Mouse (Mus musculus): ENCODE measurements around the gene Ifrd1.
A peak's percentile ranks its signal among the peaks of the same experiment; 100 is the strongest.

Ifrd1 gene

DNA sequence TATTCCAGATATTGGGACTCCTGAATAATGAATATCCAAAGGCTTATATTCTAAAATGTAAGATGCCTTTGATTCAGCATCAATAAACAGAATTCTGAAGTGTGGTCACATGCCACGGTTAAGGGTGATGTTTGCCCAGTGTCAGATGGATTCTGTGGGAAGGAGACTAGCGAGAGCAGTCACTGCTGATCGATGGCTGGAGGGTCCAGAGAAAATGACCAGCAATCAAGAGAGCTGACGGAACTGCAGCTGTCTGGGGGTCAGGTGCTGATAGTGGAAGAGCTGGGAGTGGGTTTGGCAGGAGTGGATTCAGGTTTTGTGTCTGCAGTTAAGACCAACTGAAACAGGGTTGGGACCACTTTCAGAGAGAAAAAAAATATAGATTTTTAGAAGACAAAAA is 5.1 kb downstream of the Ifrd1 start:
- DNase-seq (ENCODE audit: low spot score in 2 of 2) = no peak

DNA sequence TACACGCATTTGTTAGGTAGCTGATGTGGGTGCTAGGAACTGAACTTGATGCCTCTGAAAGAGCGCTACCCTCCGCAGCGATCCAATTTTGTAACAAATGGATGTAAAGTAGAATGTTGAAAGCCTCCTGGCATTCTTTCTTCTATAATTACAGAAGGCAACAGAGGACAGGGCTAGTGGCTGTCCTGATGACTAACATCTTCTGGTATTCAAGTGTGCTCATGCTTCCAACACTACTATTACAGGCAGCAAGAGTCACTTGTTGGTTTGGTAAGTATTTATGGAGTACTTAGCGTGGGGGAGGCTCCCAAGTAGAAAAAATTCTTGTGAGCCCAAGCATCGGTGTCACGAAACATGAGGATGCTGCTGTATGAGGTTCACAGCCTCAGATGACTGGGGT is 9.1 kb downstream of the Ifrd1 start:
- no peak for DNase-seq (ENCODE audit: low spot score in 2 of 2)

DNA sequence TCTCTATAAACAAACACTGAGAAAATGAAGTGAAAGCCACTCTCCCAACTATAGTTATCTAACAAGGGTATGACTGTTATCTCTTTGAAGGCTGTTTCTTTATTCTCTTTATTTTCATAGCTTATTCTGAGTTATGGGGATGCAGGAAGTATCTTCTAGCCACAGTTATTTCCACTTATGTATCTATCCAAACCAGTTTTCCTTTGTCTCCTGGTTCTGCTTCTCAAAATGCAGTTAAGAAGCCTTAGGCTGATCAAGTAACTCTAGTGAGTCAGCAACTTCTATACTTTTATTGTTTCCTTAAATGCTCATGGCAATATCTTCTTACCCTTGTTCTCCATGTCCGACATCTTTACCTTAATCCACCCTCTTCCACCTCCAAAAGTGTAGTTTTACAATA is 16.1 kb downstream of the Ifrd1 start:
- no peak for DNase-seq (ENCODE audit: low spot score in 2 of 2)

DNA sequence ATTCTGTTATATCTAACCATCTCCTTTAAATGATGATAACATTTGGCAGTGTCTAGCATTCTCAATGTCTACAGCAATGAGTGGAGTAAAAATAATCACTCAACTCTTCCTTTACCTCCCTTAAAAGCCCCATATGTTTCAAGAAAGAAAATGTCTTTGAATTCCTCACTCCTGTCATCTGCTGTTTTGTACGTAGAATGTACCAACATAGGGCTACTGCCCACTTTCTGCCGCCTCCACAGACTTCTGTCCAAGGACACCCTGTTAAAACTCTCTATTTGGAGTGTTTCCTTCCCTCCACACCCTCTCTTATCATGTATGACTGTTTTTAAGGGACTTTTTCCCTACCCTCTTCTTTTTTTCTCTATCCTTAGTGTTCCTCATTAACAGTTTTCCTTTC is 16.7 kb downstream of the Ifrd1 start:
- DNase-seq (ENCODE audit: low spot score in 2 of 2) = no peak

DNA sequence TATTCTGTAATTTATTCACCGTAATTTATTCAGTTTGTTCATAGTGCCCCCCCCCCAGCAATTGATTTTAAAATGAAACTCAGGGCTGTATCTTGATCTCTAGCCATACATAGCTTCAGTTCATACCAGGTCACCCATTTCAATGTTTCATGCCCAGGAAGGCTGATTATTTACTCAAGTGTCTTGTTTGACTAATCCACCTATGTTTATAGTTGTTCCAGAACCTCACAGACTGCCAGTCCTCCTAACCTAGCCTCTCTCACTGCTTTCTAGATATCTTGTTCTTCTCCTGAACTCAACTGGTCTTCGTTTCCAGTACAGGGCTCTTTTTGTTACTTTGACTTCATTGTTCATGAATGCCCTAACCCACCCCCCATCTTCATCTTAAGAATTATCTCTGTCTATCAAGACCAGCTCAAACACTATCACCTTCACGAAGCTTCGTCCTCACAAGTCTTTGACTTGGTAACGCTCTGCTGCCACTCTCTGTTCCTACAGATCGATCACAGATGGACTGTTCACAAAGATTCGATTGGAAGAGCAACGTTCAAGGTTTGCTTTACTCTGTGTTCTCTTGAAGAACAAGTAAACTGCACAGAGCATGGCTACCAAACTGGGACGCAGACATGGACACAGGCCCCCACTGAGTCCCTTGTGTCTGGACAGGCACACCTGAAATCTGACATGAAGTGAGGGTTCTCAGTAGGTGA is 24.0 kb downstream of the Ifrd1 start:
- DNase-seq (ENCODE audit: low spot score in 2 of 2) = no peak

DNA sequence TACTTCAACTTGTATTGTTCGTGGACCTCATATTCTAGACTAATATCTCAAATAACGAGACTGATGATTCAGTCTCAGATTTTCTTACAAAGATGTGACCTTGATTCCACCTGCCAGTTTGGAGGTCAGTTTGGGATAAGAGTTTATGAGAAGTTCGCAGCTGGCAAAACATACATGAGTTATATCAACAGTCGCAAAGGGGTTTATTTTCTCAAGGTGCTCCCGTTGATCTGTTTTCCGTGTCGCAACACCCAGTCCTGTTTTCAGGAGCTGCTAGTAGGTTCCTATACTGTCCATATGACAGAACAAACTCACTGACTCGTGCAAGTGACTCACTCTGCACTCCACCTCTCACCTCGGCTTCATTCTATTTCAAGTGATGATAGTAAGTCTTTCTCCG is 24.6 kb downstream of the Ifrd1 start:
- no peak for DNase-seq (ENCODE audit: low spot score in 2 of 2)

DNA sequence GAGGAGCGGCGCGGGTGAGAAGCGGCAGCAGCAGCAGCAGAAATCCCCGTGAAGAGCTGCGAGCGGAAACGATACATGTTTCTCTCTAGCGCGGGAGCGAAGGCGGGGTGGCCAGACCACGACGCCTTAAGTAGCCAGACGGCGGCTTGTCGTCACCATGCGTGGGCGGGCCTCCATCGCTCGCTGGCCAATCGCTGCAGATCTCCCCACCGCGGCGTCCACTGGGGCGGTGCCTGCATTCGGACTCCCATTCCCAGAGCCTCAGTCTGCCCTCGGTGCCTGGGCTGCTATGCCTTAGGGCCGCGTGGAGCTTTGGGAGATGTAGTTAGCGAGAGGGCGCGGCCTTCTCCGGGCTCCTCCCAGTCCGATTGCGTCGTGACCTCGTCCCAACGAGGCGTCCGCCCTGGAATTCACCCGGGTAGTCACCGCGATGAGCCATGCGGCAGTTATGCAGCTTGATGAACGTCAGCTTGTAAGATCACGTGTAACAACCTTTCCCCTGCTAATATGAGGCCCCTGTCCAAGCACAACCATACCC is 25.2 kb downstream of the Ifrd1 start:
- DNase-seq (ENCODE audit: low spot score in 2 of 2) = peak; percentile 98 to 99

DNA sequence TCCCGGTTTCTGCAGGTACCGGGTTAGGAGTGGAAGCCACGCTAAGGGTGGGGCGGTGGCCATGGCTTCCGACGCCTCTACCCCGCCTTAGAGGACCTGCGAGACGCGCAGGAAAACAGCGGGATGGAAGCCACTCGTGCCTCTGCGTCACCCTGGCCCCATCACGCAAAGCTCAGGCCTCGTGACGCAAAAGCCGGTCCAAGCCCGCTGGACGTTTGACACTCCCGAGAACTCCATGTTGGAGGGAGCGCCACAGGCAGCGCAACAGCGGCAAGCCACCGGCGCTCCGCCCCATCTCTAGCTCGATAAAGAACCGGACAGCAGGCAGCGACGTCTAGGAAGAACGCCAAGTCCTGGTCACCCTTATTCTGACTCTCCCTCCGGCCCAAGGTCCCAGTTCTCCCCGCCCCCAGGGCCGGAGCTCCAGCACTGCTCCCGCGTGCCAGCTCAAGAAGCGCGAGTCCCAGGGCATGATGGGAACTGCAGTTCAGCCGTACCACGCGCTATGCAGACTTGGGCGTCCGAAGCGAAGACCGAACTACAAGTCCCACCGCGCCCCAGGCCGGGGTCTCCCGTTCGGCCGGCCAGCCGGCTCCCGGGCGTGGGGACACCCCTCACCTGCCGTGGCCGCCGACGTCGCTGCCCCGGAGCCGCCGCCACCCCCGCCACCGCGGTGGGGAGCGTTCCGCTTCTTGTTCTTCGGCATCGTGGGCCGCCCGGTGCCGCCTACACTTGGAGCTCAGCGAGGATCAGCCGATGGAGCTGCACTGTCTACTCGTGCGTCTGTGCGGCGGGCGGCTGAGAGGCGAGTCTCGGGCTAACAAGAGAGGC is 25.8 kb downstream of the Ifrd1 start:
- DNase-seq (ENCODE audit: low spot score in 2 of 2) = peak; percentile 83 to 93

DNA sequence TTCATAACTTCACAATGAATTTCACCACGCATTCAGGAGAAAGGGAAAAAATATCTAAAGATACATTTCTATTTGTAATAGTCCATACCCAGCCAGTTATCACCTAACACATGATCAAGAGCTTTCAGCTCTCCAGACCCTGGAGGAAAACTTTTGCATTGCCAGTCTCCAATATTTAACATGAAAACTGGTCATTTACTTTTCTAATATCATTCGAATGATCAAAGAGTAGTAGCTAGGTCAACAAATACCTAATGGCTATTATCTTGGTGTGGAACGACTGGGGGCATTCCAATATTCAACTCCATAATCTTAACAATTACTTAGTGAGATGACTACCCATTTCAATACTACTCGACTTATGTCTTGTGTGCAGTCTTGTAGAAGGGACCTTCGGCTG is 26.7 kb downstream of the Ifrd1 start:
- no peak for DNase-seq (ENCODE audit: low spot score in 2 of 2)

DNA sequence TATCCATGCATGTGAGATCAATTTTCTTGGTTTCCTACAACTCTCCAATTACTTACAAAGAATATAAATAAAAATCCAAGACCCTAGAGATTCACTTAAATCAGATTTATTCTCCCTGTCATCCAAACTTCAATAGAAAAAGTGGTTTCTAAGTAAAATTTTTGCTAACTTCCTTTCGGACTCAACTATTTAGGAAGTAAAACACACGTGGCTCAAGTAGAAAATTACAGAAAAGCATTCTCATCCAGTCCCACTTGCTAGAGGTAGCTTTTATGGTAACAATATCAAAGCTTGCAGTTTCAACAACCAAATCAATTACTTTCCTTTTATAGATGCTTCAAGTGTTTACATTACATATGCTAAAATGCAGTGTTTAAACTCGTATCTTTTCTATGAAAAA is 27.4 kb downstream of the Ifrd1 start:
- no peak for DNase-seq (ENCODE audit: low spot score in 2 of 2)

DNA sequence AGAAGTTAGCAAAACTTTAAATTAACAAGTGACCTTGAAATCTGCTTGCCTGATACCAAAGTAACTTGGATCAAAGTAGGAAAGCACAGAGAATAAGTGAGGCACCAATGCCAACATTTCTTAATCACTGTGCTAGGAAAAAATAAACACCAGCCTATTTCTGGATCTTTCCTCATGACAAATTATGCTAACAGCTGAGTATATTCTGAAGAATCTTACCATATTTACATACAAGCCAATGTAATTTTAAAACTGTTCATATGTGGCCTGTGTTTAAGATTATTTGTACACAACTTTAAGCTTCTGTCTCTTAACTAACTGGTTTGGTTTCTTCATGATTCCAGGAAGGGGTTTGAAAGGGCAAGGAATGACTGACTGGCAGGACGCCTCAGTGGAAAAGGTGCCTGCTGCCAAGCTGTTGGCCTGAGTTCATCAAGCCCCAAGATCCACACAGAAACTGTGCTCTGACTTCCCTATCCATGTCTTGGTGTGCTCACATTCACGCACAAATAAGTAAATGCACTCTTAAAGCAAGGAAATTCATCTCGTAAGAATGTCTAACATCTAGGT is 28.2 kb downstream of the Ifrd1 start:
- DNase-seq (ENCODE audit: low spot score in 2 of 2) = peak in 1 of 2 experiments; percentile 9

DNA sequence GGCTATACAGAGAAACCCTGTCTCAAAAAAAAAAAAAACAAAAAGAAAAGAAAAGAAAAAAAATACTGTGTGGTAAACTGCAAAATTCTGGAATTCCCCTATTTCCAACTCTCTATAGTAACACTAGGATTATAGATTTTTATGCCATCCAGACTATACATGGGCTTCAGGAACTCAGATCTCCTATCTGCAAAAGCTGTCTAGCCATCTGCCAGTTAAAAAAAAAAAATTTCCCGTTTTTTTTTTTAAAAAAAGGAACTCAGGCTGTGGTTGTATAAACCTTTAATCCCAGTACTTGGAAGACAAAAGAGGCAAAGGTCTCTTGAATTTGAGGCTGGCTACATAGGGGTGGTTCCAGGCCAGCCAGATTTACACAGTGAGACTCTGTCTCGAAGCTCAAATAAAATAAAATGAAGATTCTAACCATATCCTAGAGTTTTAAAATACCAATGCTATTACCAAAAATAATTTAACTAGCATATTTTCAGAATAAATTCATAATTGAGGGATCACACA is 29.8 kb downstream of the Ifrd1 start:
- DNase-seq (ENCODE audit: low spot score in 2 of 2) = no peak

DNA sequence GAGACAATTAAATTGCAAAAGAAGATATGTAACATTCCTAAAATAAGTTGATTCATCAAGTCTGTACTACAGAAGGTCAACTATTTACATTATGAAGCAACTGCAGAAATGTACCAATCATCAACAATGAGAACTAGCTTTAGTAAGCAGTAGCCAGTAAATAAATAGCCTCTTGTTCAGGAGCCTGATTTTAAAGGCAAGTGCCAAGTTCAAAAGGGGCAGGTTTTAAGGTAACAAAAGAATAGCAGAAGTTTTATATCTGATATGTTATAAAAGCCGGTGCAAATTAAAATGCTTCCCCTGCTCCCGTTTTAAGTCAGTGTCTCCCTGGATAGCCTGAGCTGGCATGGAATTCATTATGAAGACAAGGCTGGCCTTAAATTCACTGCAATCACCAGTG is 30.5 kb downstream of the Ifrd1 start:
- no peak for DNase-seq (ENCODE audit: low spot score in 2 of 2)

DNA sequence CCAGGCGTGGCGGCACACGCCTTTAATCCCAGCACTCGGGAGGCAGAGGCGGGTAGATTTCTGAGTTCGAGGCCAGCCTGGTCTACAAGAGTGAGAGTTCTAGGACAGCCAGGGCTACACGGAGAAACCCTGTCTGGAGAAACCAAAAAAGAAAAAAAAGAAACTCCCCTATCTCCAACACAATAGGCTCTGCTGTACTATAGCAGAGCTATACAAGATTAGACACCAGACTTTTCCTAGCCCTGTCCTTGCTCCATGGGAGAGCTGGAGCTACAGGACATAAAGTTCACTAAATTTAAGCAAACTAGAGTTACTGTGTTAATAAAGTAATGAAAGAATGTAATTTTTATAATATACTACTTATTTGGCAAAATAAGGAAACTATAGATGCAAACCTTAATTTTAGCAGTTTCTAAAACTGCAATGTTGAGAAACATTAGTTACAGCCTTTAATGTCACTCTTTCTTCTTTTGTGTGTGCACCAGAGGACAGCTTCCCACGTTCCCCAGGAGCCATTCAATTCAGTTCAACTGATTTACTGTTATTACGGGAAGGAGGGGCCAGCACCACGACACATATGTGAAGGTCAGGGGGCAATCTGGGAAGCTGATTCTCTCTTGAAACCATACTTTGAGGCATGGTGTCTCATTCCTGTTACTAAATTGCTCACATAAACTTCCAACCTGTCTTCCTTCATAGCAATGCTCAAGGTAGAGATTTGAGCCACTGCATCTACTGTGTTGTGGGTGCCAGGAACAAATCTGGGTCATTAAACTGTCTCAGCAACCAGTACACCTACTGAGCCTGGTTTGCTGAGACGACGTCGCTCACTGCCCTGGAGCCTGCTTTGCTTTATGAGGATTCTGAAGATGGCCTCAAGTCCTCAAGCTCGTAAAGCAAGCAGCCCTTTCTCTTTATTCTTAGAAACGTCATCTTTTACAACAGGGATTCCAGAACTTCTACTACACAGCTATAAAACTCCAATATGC is 33.1 kb downstream of the Ifrd1 start:
- DNase-seq (ENCODE audit: low spot score in 2 of 2) = no peak

DNA sequence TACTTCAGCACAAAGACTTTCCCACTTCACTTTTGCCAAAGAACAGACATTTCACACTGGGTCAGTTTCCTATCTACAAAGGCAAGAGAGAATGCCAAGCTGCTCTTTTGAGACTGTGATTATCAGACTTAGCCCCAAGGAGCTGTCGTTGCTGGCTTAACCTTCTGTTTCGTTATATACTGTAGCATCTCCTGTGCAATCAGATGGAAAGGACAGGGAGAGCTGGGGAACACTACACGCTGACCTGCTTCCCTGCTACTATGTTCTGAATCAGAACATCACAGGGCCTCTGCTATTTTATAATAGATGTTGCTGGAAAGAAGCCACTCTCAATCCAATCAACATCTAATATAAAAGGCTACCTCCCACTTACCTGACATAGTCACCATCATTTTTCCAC is 39.3 kb downstream of the Ifrd1 start:
- DNase-seq (ENCODE audit: low spot score in 2 of 2) = no peak

DNA sequence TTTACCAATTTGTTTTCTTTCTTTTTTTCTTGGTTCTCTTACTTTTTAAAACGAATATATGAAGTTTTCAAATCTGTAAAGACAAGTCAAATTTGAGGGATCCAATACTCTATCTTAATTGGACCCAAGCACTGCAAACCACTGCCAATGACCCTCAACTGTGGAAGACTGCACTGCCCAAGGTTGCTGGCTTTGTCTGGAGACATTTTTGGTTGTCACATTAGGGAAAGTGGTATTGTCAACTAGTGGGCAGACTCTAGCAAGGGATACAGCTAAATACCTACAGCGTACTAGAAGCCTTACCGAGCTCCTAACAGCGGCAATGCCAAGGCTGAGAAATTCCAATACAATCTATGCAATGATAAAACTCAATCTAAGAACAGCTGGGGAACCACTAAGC is 40.4 kb downstream of the Ifrd1 start:
- DNase-seq (ENCODE audit: low spot score in 2 of 2) = no peak

DNA sequence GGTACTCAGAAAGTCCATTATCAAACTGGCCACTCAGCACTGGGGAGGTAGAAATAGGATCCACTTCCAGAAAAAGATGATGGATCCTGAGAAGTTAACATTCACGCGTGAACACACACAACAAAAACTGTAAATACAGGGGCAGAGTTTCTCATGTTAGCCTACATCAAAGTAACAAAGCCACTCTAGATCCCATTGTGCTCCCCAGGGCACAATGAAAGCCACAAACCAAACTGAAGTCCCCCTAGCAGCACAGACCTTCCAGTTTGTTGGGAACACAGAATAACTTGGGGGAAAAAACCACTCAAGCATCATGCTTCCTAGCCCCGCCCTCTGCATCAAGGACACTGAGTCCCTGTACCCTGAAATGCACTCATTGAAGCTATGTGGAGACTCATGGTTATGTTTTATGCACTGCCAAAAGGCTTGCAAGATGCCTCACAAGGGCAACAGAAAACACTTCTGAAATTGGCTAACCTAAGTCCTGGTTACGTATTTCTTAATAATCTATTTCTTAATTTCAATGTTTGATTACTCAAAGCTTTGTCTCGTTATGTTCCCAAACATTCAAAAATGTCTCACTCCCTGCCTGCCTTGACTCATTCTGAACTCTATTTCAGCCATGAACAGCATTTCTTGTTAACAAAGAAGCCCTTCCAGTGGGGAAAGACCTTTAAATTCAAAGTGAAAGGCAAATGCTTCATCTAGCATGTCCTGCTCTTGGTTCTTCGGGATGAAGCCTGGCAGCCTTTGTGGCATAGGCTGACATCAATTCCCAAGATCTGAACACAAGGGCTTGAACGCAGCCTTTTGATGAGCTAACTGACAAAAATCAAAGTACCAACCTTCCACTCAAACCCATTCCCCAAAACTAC is 45.9 kb downstream of the Ifrd1 start:
- no peak for DNase-seq (ENCODE audit: low spot score in 2 of 2)

DNA sequence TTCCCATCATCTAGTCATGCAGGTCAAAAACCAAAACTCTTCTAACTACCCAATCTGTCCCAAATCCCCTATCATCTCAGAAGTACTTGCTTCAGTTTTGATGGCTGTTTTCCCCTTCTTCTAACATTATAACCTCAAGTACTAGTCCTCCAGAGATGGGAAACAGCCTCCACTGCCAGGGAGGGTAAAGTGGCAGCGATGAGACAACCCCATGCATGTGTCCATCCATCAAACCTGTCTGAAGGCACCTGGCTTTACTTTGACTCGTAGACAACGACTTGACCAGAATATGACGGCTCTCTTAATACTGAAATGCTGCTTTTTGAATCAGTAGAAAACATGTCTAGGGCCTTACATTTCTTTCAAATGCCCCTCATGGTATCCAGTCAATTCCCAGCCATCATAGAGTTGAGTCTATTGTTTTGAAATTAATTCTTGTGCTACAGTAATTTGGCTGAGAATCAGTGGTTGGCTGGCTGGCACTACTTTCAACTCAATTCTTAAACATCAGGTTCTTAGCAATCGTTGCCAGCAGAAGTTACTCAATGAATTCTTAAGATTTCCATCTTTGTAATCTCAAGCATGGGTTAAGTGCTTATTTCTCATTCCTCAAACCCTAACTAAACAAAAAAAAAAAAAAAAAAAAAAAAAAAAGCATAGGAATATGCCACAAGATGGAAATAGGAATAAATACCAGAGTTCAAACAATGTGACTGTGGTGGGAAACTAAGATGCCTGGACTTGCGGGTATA is 47.6 kb downstream of the Ifrd1 start:
- no peak for DNase-seq (ENCODE audit: low spot score in 2 of 2)

DNA sequence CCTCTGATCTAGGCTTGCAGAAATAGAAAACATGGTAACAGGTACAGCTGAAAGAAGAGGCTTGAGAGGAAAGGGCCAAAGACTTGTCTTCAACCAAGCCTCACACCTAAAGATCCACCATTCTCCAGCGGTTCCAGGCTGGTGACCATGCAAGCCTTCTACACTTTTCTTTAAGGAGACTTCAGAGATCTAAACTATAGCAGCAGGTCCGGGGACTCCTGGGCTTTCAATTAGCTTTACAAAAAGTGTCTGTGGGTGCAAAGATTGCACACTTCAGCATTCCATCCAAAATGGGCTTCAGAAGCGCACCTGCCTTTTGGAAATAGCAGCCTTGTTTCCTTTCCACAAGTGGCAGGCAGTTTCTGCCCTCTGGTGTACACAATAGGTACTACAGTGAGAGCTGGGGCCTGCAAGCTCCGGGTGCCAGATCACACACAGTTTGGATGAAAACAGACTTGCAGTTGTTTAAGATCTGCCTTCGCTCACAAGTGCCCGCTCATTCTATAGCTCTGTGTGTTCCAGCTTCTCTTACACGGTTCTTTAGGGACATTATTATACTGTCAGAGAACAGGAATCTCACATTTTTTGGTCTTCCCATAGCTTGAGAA is 48.4 kb downstream of the Ifrd1 start:
- peak in 1 of 2 experiments; percentile 67 for DNase-seq (ENCODE audit: low spot score in 2 of 2)
